Mouse (Mus musculus) heart, embryonic 16.5 days (tissue): ENCODE results near the gene Cyp2j5. TPM values are rescaled to one million over a fixed set of nuclear protein-coding genes. Genes with fewer than 3 reads are reported as not detected.
"Not testable (repeated sequence)": the region's sequence is repeated elsewhere in the genome, so short reads cannot be mapped to it uniquely, and the experiment has no call there.

Experiments used
- ATAC-seq: fragments of 200-750 bp; cut with Nextera tagmentation; replicated peaks from 2 replicates; pipeline ENCODE4 v1.8.0; 2017; ENCODE audit warnings: moderate number of reproducible peaks; ENCODE audit not compliant: insufficient read depth, low FRiP score; ENCODE audit errors: extremely low read depth
- H3K27ac ChIP-seq: fragments of 300-500 bp; sonication (generic); 2 replicates; pipeline ENCODE4 v1.5.1; 2014; ENCODE audit warnings: mild to moderate bottlenecking, low read length, control low read depth, moderate library complexity
- H3K27me3 ChIP-seq: fragments of 300-500 bp; sonication (generic); 2 replicates; pipeline ENCODE4 v1.6.1; 2014; ENCODE audit warnings: low read length, mixed read lengths; ENCODE audit not compliant: control insufficient read depth, insufficient read depth
- H3K36me3 ChIP-seq: fragments of 300-500 bp; sonication (generic); 2 replicates; pipeline ENCODE4 v1.6.1; 2014; ENCODE audit not compliant: control insufficient read depth, insufficient read depth
- H3K4me1 ChIP-seq: fragments of 300-500 bp; sonication (generic); 2 replicates; pipeline ENCODE4 v1.6.1; 2014; ENCODE audit warnings: low read length, mixed read lengths; ENCODE audit not compliant: control insufficient read depth, insufficient read depth
- H3K4me2 ChIP-seq: fragments of 300-500 bp; sonication (generic); 2 replicates; pipeline ENCODE4 v1.6.1; 2014; ENCODE audit warnings: low read depth, mild to moderate bottlenecking, control low read depth, low read length
- H3K4me3 ChIP-seq: fragments of 300-500 bp; sonication (generic); 2 replicates; pipeline ENCODE4 v1.5.1; 2014; ENCODE audit warnings: mild to moderate bottlenecking, control low read depth, low read length
- H3K9ac ChIP-seq: fragments of 300-500 bp; sonication (generic); 2 replicates; pipeline ENCODE4 v1.6.1; 2014; ENCODE audit warnings: low read length, control low read depth
- H3K9me3 ChIP-seq: fragments of 300-500 bp; sonication (generic); replicated peaks from 2 replicates; pipeline ENCODE4 v1.6.1; 2016; ENCODE audit warnings: low read length; ENCODE audit not compliant: control insufficient read depth
- WGBS: fragments of 180-500 bp; shearing (Covaris S2); extraction: QIAGEN DNeasy Blood & Tissue Kit; methylation state at CpG from one replicate; pipeline ENCODE4 v1.1.7; 2014; 5-methylcytosine and 5-hydroxymethylcytosine counted together
- polyA plus RNA-seq: library from polyadenylated mRNA; unstranded; fragments of >200 nt; fragmentation: Nextera tagmentation; extraction: Ambion mirVana; gene quantifications from 2 replicates; pipeline ENCODE4 v1.2.1, GENCODE M21; 2015

Cyp2j5 gene
- polyA plus RNA-seq, 1 experiment from 2014 or later: not detected

- Histone ChIP-seq H3K36me3 (no peaks in the 10 kb centered on the region), H3K27me3 (no peaks in the 10 kb centered on the region), H3K27ac (no peak overlapping the region), H3K4me3 (no peak overlapping the region), H3K4me1 (no peaks in the 10 kb centered on the region), H3K9me3 (no peaks in the 10 kb centered on the region), H3K4me2 (no peak overlapping the region), H3K9ac (no peak overlapping the region)
- ATAC-seq: no peak
- 78% methylated on average over 1 of the region's 1 CpGs for WGBS
These were observed 907 bp upstream of the Cyp2j5 start for GRCm38 (mm10) chr4:96664668-96665454.

GRCm38 (mm10) chr4:96635455-96635854, 28.5 kb downstream of the Cyp2j5 start:
- H3K27ac ChIP-seq: no peak overlapping the region
- H3K36me3 ChIP-seq: no peaks in the 10 kb centered on the region
- 83% methylated on average over 1 of the region's 1 CpGs for whole genome bisulfite sequencing
- H3K4me1 ChIP-seq: no peaks in the 10 kb centered on the region
- H3K9ac ChIP-seq: no peak overlapping the region
- no peaks in the 10 kb centered on the region for H3K9me3 ChIP-seq
- H3K27me3 ChIP-seq: no peaks in the 10 kb centered on the region
- no peak overlapping the region for H3K4me3 ChIP-seq
- H3K4me2 ChIP-seq: no peak overlapping the region
- ATAC-seq: no peak

- H3K4me3 ChIP-seq: no peak overlapping the region
- H3K27me3 ChIP-seq: no peaks in the 10 kb centered on the region
- H3K27ac ChIP-seq: no peak overlapping the region
- no peaks in the 10 kb centered on the region for H3K36me3 ChIP-seq
- H3K9me3 ChIP-seq: 0 out of 2 replicates have a peak, but pooled peaks cover 2% of the 10 kb centered on the region
- WGBS: 88% methylated on average over 1 of the region's 1 CpGs
- H3K4me2 ChIP-seq: no peak overlapping the region
- ATAC-seq: no peak
- no peaks in the 10 kb centered on the region for H3K4me1 ChIP-seq
- no peak overlapping the region for H3K9ac ChIP-seq
These were observed 41.5 kb downstream of the Cyp2j5 start for GRCm38 (mm10) chr4:96622474-96622873.

- peak overlapping the region; percentile 73 for H3K4me2 ChIP-seq
- no peaks in the 10 kb centered on the region for H3K36me3 ChIP-seq
- no peaks in the 10 kb centered on the region for H3K9me3 ChIP-seq
- H3K4me3 ChIP-seq: peak overlapping the region; percentile 54
- H3K27ac ChIP-seq: peak overlapping the region; percentile 59
- no peaks in the 10 kb centered on the region for H3K4me1 ChIP-seq
- no peak overlapping the region; the same call in 1 of the 2 replicates for H3K9ac ChIP-seq
- peak; percentile 85 for ATAC-seq
- 18% methylated on average over 4 of the region's 4 CpGs for WGBS
- no peaks in the 10 kb centered on the region for H3K27me3 ChIP-seq
These were observed 72.2 kb downstream of the Cyp2j5 start for GRCm38 (mm10) chr4:96591791-96592150.

- WGBS: 4% methylated on average over 18 of the region's 18 CpGs
- Histone ChIP-seq H3K27ac (peak within 1 kb of the TSS; percentile 59), H3K9ac (peak within 1 kb of the TSS; percentile 63), H3K4me2 (peak within 1 kb of the TSS; percentile 73), H3K4me3 (peak within 1 kb of the TSS; percentile 54), H3K4me1 (no peaks in the 10 kb centered on the region), H3K36me3 (no peaks in the 10 kb centered on the region), H3K27me3 (no peaks in the 10 kb centered on the region), H3K9me3 (no peaks in the 10 kb centered on the region)
- ATAC-seq: peak; percentile 76
These were observed 72.8 kb downstream of the Cyp2j5 start, which contains the start of gene Cyp2j9 for GRCm38 (mm10) chr4:96590911-96591790. Gene Cyp2j9, minus strand, starts transcription at chr4:96591578.

GRCm38 (mm10) chr4:96581425-96582088, 82.4 kb downstream of the Cyp2j5 start:
- Histone ChIP-seq H3K4me1 (no peaks in the 10 kb centered on the region), H3K9ac (no peak overlapping the region), H3K36me3 (no peaks in the 10 kb centered on the region), H3K9me3 (no peaks in the 10 kb centered on the region), H3K27ac (no peak overlapping the region), H3K4me3 (no peak overlapping the region), H3K27me3 (no peaks in the 10 kb centered on the region), H3K4me2 (no peak overlapping the region)
- WGBS: 48% methylated on average over 1 of the region's 1 CpGs
- ATAC-seq: no peak

GRCm38 (mm10) chr4:96580351-96580750, 83.6 kb downstream of the Cyp2j5 start:
- H3K36me3 ChIP-seq, H3K4me2 ChIP-seq, H3K27me3 ChIP-seq, H3K4me1 ChIP-seq, H3K4me3 ChIP-seq, H3K9ac ChIP-seq, ATAC-seq, H3K9me3 ChIP-seq, H3K27ac ChIP-seq: not testable (repeated sequence)
- whole genome bisulfite sequencing: 54% methylated on average over 6 of the region's 6 CpGs
